Mouse (Mus musculus): ENCODE data around the gene Acyp1.

DNA sequence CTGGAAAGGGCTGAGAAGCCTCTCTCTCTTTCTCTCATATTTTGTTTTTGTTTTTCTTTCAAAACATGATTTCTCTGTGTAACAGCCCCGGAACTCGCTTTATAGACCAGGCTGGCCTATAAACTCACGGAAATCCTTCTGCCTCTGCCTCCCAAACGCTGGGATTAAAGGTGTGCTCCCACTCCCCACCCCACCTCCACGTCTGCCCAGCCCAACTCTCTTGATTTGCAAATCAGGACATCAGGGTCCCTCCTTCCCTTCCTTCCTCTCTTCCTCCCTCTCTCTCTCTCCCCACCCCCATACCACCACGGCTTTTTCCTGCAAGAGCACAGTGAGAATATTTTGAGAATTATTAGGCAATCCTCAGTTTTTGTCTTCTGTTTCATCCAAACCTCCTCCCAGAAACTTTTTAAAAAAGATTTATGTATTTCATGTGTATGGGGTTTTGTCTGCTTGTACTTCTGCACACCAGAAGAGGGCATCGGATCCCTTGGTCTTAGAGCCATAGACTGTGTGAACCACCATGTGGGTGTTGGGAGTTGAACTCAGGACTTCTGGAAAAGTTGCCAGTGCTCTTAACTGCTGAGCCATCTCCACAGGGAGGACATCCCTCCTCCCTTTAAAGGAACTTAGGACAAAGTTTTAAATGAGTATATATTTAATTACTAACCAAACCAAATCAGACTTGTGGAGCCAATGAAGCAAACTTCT lies 17.0 kb downstream of the Acyp1 start:
- TF ChIP-seq POLR2A (IDR thresholded peaks at IDR 0.05; ENCODE audit: extremely low read depth, insufficient read depth, low read length) (no peak), CTCF (IDR thresholded peaks at IDR 0.05; ENCODE audit: extremely low read depth, insufficient read depth, low read length) (no peak)

Measured in cortical plate, adult 2 months (tissue).